ENCODE assay signal across 8 mouse cellular contexts in genomic region chr6:103697349-103698028, GRCm38 (mm10).
DNase-seq lines count a peak whose midpoint lies in the region; ATAC-seq and TF ChIP-seq lines count a peak whose summit lies in the region.

No protein-coding gene starts in this region.

- ATAC-seq in activated CD4-positive, CD25-positive, alpha-beta regulatory T cell, adult 4 months: peak; percentile 66
- ATAC-seq in inflammation-experienced regulatory T-cells, adult 6 months: peak; percentile 35
- ATAC-seq in erythroid progenitor cell, adult 5-6 weeks (replicated peaks; ENCODE audit: low FRiP score, poor library complexity, severe bottlenecking): no peak

- no peak for DNase-seq in gastrocnemius, adult 2 months
- DNase-seq in gastrocnemius, postnatal 36 days: no peak
- DNase-seq in 3134 (ENCODE audit: extremely low read depth, insufficient read length, low spot score): peak; percentile 8
- no peak for DNase-seq in heart, adult 9 months (ENCODE audit: low spot score in 2 of 2)
- no peak for DNase-seq in urinary bladder, postnatal 10 days (ENCODE audit: low spot score)

- no peak overlapping the region for H3K4me3 ChIP-seq in gastrocnemius, adult 2 months

- intact Hi-C loops in gastrocnemius, adult 2 months (cut with DNase I): no loop called here
- intact Hi-C loops in gastrocnemius, postnatal 36 days (cut with DNase I): no loop called here

- TF ChIP-seq CTCF in gastrocnemius, adult 2 months (IDR thresholded peaks at IDR 0.05): peak; percentile 55

- no peak overlapping the region for H3K27ac ChIP-seq in gastrocnemius, adult 2 months
